Mouse (Mus musculus) lung, postnatal 0 days (tissue): ENCODE data around the gene Serinc5.

Experiments
- CTCF ChIP-seq: IDR thresholded peaks from 2 replicates; pipeline ENCODE4 v1.5.1; 2016; ENCODE audit warnings: antibody characterized with exemption, mild to moderate bottlenecking
- EP300 ChIP-seq: IDR thresholded peaks from 2 replicates; pipeline ENCODE4 v1.6.1; 2016; ENCODE audit warnings: antibody characterized with exemption, mild to moderate bottlenecking, control low read depth

- TF ChIP-seq CTCF (no peak), EP300 (no peak)
Observed at GRCm38 (mm10) chr13:92698781-92699180, 87.9 kb downstream of the Serinc5 start.
